Mouse (Mus musculus): ENCODE measurements at regions not wholly inside any gene's neighbourhood (a gene's known extent, or its start where the extent isn't known, plus 50 kb on each side); places are given as distances from the start of the nearest gene placed in this dataset.
A peak's percentile ranks its signal among the peaks of the same experiment; 100 is the strongest.

DNA sequence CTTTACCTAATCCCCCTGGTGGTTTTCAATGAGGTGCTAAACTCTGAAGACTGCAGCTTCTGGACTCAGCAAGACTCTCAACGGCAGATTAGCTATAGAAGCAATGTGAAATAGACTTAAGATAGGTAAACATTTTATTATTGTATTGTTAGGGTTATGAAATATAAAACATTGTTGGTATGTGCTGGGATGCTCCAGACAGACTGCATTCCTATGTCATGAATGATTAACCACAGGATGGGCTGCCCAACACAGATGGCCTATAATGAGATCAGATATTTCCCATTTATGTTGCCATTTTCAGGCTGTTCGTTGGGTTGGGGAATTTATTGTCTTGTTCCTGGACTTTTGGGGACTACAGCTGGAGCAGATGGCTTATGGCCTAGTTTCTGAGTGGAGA, 1711.3 kb upstream of the Cdh20 start:
- Histone ChIP-seq H3K27me3 (ENCODE audit: insufficient read depth, low read length) (no peaks in the 10 kb centered on the region), H3K4me3 (replicated peaks; ENCODE audit: low read length) (no peak overlapping the region), H3K9me3 (ENCODE audit: low read length) (no peaks in the 10 kb centered on the region), H3K36me3 (ENCODE audit: insufficient read depth, low read length) (no peaks in the 10 kb centered on the region), H3K4me1 (replicated peaks; ENCODE audit: low read depth, low read length) (no peaks in the 10 kb centered on the region)
- TF ChIP-seq NANOG (IDR thresholded peaks at IDR 0.05; ENCODE audit: borderline replicate concordance, low read length) (no peak), CTCF (conservative IDR thresholded peaks at IDR 0.05; ENCODE audit: low read length) (no peak), POU5F1 (IDR thresholded peaks at IDR 0.05; ENCODE audit: borderline replicate concordance, low read length) (no peak)

DNA sequence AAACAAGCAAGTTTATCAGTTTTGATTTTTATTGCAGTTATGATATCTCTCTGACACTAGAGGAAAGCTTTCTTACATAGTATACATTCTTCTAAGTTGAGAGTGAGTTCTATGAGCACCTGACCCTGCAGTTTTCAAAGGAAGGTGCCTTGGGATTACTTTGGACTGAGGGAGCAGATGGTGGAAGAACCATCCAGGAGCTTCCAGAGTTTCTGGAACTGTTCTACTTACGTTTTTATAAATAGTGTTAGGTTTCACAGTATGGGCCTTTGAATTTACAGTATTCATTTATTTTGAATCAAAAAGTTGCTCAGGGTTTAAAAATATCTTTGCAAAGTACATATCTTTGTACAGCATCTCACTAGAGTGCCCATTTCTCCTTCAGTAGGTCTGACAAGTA, 1697.3 kb upstream of the Cdh20 start:
- Histone ChIP-seq H3K27me3 (ENCODE audit: insufficient read depth, low read length) (no peaks in the 10 kb centered on the region), H3K36me3 (ENCODE audit: insufficient read depth, low read length) (no peaks in the 10 kb centered on the region), H3K4me1 (replicated peaks; ENCODE audit: low read depth, low read length) (no peaks in the 10 kb centered on the region), H3K4me3 (replicated peaks; ENCODE audit: low read length) (no peak overlapping the region), H3K9me3 (ENCODE audit: low read length) (no peaks in the 10 kb centered on the region)
- TF ChIP-seq POU5F1 (IDR thresholded peaks at IDR 0.05; ENCODE audit: borderline replicate concordance, low read length) (no peak), CTCF (conservative IDR thresholded peaks at IDR 0.05; ENCODE audit: low read length) (no peak)

GRCm38 (mm10) chr1:103076645-103077044, 1691.7 kb upstream of the Cdh20 start:
- no peaks in the 10 kb centered on the region for H3K9me3 ChIP-seq (ENCODE audit: low read length)
- no peak overlapping the region for H3K4me3 ChIP-seq (replicated peaks; ENCODE audit: low read length)
- TF ChIP-seq NANOG (IDR thresholded peaks at IDR 0.05; ENCODE audit: borderline replicate concordance, low read length) (no peak), CTCF (conservative IDR thresholded peaks at IDR 0.05; ENCODE audit: low read length) (no peak), POU5F1 (IDR thresholded peaks at IDR 0.05; ENCODE audit: borderline replicate concordance, low read length) (no peak)
- H3K4me1 ChIP-seq (replicated peaks; ENCODE audit: low read depth, low read length), result no peaks in the 10 kb centered on the region
- no peaks in the 10 kb centered on the region for H3K27me3 ChIP-seq (ENCODE audit: insufficient read depth, low read length)
- no peaks in the 10 kb centered on the region for H3K36me3 ChIP-seq (ENCODE audit: insufficient read depth, low read length)

DNA sequence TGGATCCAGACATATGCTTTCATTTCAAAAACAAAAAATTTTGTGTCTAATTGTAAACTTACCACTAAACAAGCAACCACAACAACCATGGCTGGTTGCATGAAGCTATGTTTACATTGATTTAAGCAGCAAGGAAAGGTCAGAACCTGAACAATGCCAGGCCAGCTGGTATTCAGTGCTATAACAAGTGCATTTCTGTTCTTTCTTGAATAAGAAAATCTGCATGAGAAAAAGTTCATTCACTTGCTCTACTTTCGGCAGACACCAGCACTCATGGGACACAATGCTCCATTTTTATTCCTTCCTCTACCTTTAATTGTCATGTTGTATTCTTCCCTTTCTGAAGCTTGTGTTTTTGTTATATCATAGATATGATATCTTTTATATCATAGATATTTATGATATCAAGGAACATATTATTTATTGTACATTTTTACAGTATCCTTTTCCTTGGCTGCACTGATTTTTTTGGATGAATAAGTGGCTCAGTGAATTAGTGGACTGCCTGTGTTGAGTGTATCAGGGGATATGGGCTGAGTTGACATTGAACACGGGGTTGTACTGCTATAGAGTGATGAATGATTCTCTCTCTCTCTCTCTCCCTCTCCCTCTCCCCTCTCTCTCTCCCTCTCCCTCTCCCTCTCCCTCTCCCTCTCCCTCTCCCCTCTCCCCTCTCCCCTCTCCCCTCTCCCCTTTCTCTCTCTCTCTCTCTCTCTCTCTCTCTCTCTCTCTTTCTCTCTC, 1674.3 kb upstream of the Cdh20 start:
- Histone ChIP-seq H3K9me3 (ENCODE audit: low read length) (peaks cover 7% of the 10 kb centered on the region; the same call in 1 of the 2 replicates), H3K4me3 (replicated peaks; ENCODE audit: low read length) (no peak overlapping the region), H3K27me3 (ENCODE audit: insufficient read depth, low read length) (no peaks in the 10 kb centered on the region), H3K4me1 (replicated peaks; ENCODE audit: low read depth, low read length) (no peaks in the 10 kb centered on the region), H3K36me3 (ENCODE audit: insufficient read depth, low read length) (no peaks in the 10 kb centered on the region)
- no peak for TF ChIP-seq CTCF (conservative IDR thresholded peaks at IDR 0.05; ENCODE audit: low read length)
- no peak for TF ChIP-seq POU5F1 (IDR thresholded peaks at IDR 0.05; ENCODE audit: borderline replicate concordance, low read length)
- TF ChIP-seq NANOG (IDR thresholded peaks at IDR 0.05; ENCODE audit: borderline replicate concordance, low read length), result peak; percentile 89

Measured in E14TG2a.4 (cell line).